Mouse (Mus musculus): ENCODE measurements at regions not wholly inside any gene's neighbourhood (a gene's known extent, or its start where the extent isn't known, plus 50 kb on each side); places are given as distances from the start of the nearest gene placed in this dataset.

DNA sequence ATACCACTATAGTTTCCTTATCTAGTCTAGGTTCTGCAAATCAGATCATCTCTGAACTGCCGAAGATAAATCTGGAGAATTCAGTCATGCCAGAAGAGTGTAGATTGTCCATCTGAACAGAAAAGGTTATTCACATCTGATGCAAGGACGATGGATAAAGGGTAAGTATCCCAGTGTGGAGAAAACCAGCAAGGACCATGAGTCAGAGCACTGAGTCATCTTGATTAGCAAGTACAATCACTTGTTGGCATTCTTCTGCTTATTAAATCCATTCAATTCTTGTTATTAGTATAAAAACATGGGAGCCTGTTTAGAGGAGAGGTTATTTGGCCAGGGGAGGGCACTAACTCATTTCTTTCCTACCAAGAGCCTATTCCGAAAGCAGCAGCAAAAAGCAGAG is 195.7 kb upstream of the Tas2r134 start:
- no peaks in the 10 kb centered on the region for H3K9me3 ChIP-seq (ENCODE audit: control insufficient read depth, low read length)
- no peaks in the 10 kb centered on the region for H3K36me3 ChIP-seq (ENCODE audit: control insufficient read depth, insufficient read depth, low read length)
- H3K4me3 ChIP-seq (ENCODE audit: low read length), result no peak overlapping the region
- no peaks in the 10 kb centered on the region for H3K4me1 ChIP-seq (ENCODE audit: control insufficient read depth, insufficient read depth, low read length)
- no peak overlapping the region for H3K9ac ChIP-seq (ENCODE audit: low read depth, low read length)
- no peak overlapping the region for H3K27ac ChIP-seq (ENCODE audit: low read length)
- H3K27me3 ChIP-seq (replicated peaks; ENCODE audit: control insufficient read depth, insufficient read depth, low read length), result no peaks in the 10 kb centered on the region
- no peak for ATAC-seq
- 87% methylated on average over 3 of the region's 3 CpGs for WGBS
- no peak overlapping the region for H3K4me2 ChIP-seq (ENCODE audit: low read depth, low read length)

DNA sequence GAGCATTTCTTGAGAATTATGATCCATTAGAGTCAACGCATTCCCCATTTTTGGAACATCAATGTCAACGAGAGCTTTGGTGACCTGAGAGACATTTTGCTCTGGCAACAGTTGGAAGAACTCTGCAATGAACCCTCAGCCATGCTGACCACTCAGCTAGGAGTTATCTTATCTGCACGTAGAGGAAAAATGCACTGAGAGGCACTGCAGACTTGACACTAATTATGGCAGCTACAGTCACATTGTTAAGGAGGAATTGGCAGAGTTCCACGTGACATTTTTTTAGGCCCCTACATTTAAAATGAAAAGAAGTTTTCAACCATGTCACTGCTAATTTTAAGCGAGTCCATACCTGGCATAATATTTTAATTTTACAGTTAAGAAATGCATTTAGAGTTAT is 197.6 kb upstream of the Tas2r134 start:
- H3K9me3 ChIP-seq (ENCODE audit: control insufficient read depth, low read length), result no peaks in the 10 kb centered on the region
- no peak for ATAC-seq
- H3K9ac ChIP-seq (ENCODE audit: low read depth, low read length), result no peak overlapping the region
- no peaks in the 10 kb centered on the region for H3K4me1 ChIP-seq (ENCODE audit: control insufficient read depth, insufficient read depth, low read length)
- no peaks in the 10 kb centered on the region for H3K27me3 ChIP-seq (replicated peaks; ENCODE audit: control insufficient read depth, insufficient read depth, low read length)
- H3K36me3 ChIP-seq (ENCODE audit: control insufficient read depth, insufficient read depth, low read length), result no peaks in the 10 kb centered on the region
- H3K4me2 ChIP-seq (ENCODE audit: low read depth, low read length), result no peak overlapping the region
- H3K27ac ChIP-seq (ENCODE audit: low read length), result no peak overlapping the region
- H3K4me3 ChIP-seq (ENCODE audit: low read length), result no peak overlapping the region
- WGBS, result 72% methylated on average over 5 of the region's 5 CpGs

DNA sequence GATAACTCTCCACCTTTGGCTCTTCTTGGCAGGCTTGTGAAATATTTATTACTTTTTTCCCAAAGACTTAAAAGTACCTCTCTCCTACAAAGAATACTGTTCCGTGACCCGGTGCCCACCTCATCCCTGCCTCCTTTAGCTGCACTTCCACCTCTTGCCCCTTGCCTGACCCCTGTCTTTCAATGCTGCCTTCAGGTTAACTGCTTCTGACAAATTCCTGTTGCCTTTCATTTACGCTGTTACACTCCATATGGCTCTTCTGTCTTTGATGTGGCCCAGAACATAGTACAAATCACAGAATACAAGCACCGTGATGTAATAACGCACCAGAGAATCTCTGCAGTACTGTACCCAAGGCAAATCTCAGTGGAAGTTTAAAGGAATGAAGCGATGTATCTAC is 204.9 kb upstream of the Tas2r134 start:
- ATAC-seq, result no peak
- no peaks in the 10 kb centered on the region for H3K4me1 ChIP-seq (ENCODE audit: control insufficient read depth, insufficient read depth, low read length)
- no peaks in the 10 kb centered on the region for H3K9me3 ChIP-seq (ENCODE audit: control insufficient read depth, low read length)
- 40% methylated on average over 6 of the region's 6 CpGs for WGBS
- no peaks in the 10 kb centered on the region for H3K27me3 ChIP-seq (replicated peaks; ENCODE audit: control insufficient read depth, insufficient read depth, low read length)
- no peaks in the 10 kb centered on the region for H3K36me3 ChIP-seq (ENCODE audit: control insufficient read depth, insufficient read depth, low read length)
- no peak overlapping the region for H3K4me2 ChIP-seq (ENCODE audit: low read depth, low read length)
- H3K4me3 ChIP-seq (ENCODE audit: low read length), result no peak overlapping the region
- H3K9ac ChIP-seq (ENCODE audit: low read depth, low read length), result no peak overlapping the region
- H3K27ac ChIP-seq (ENCODE audit: low read length), result no peak overlapping the region

DNA sequence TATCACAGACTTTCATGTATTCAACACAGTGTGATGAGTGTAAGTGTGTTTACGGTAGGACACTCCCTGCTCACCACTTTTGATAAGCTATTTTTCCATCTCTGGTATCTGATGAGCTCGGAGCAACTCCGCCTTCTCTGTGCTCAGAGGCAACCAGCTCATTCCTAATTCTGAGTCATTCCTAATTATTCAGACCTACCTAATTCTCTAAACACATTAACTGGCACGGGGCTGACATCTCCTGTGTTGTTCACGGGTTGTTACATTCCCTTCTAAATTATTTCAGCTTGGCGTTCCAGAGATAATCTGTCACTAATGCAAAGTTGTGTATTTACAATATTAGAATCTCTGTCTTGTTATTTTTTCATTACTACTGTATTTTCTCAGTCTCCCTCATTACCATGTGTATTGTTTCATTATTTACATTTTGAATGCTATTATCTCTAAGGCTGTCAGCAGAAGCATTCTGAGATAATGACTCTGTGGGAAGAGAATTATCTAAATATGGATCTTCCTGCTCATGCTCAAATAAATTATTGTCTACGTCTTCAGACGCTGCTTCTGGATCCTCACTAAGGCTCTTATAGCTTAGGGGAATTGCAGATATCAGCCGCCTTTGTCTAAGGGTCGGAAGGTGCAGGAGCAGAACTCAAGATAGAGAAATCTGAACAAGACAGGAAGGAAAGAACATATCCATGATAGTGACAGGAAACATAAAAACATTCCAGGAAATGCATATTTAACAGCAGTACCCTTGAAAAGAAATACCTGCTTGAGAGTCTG is 209.2 kb upstream of the Tas2r134 start:
- no peak overlapping the region for H3K4me2 ChIP-seq (ENCODE audit: low read depth, low read length)
- H3K9ac ChIP-seq (ENCODE audit: low read depth, low read length), result no peak overlapping the region
- H3K4me1 ChIP-seq (ENCODE audit: control insufficient read depth, insufficient read depth, low read length), result no peaks in the 10 kb centered on the region
- 66% methylated on average over 10 of the region's 10 CpGs for WGBS
- H3K36me3 ChIP-seq (ENCODE audit: control insufficient read depth, insufficient read depth, low read length), result no peaks in the 10 kb centered on the region
- H3K4me3 ChIP-seq (ENCODE audit: low read length), result no peak overlapping the region
- no peaks in the 10 kb centered on the region for H3K9me3 ChIP-seq (ENCODE audit: control insufficient read depth, low read length)
- H3K27ac ChIP-seq (ENCODE audit: low read length), result no peak overlapping the region
- H3K27me3 ChIP-seq (replicated peaks; ENCODE audit: control insufficient read depth, insufficient read depth, low read length), result no peaks in the 10 kb centered on the region
- no peak for ATAC-seq

DNA sequence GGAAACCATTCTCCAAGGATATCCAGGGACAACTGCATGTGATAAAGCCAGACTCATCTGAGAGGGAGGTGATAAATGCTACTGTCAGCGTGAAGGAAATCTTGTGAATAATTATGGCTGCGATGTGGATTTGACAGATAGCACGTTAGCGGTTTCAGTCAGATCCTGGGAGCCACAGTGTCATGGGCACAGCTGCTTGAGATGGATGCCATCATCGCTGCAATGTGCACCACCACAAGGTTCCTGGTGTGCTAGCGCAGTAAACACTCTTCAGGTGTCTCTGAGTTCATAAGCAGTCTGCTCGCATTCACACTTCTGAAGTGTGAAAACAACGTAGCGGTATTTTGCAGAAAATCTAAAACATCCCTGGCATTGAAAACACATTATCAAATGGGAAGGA is 238.9 kb upstream of the Tas2r134 start:
- Histone ChIP-seq H3K9ac (ENCODE audit: low read depth, low read length) (no peak overlapping the region), H3K27ac (ENCODE audit: low read length) (no peak overlapping the region), H3K4me1 (ENCODE audit: control insufficient read depth, insufficient read depth, low read length) (no peaks in the 10 kb centered on the region), H3K27me3 (replicated peaks; ENCODE audit: control insufficient read depth, insufficient read depth, low read length) (no peaks in the 10 kb centered on the region), H3K4me3 (ENCODE audit: low read length) (no peak overlapping the region), H3K36me3 (ENCODE audit: control insufficient read depth, insufficient read depth, low read length) (no peaks in the 10 kb centered on the region), H3K9me3 (ENCODE audit: control insufficient read depth, low read length) (no peaks in the 10 kb centered on the region), H3K4me2 (ENCODE audit: low read depth, low read length) (no peak overlapping the region)
- 90% methylated on average over 9 of the region's 9 CpGs for WGBS
- no peak for ATAC-seq

DNA sequence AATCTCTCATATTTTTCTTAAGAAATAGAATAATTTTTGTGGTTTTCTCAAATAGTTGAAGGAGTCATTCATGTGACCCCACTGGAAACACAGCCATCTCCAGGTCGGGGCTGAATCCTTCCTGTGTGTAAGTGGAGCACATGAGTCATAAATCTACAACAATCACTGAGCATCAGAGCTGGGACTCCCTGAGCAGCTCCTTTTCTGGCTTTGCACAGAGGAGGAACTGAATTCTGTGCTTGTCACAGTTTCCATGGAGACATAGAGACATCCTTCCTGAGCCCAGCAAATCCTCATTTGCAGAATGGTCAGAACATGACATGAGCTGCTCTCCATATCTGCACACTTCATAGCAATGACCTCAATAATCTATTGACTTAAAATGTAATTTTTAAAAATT is 238.2 kb upstream of the Rnd3 start:
- Histone ChIP-seq H3K36me3 (ENCODE audit: control insufficient read depth, insufficient read depth, low read length) (no peaks in the 10 kb centered on the region), H3K27me3 (replicated peaks; ENCODE audit: control insufficient read depth, insufficient read depth, low read length) (no peaks in the 10 kb centered on the region), H3K4me1 (ENCODE audit: control insufficient read depth, insufficient read depth, low read length) (no peaks in the 10 kb centered on the region), H3K9me3 (ENCODE audit: control insufficient read depth, low read length) (no peaks in the 10 kb centered on the region), H3K9ac (ENCODE audit: low read depth, low read length) (no peak overlapping the region), H3K4me2 (ENCODE audit: low read depth, low read length) (no peak overlapping the region), H3K4me3 (ENCODE audit: low read length) (no peak overlapping the region), H3K27ac (ENCODE audit: low read length) (no peak overlapping the region)
- ATAC-seq, result no peak
- 39% methylated on average over 1 of the region's 1 CpGs for WGBS

DNA sequence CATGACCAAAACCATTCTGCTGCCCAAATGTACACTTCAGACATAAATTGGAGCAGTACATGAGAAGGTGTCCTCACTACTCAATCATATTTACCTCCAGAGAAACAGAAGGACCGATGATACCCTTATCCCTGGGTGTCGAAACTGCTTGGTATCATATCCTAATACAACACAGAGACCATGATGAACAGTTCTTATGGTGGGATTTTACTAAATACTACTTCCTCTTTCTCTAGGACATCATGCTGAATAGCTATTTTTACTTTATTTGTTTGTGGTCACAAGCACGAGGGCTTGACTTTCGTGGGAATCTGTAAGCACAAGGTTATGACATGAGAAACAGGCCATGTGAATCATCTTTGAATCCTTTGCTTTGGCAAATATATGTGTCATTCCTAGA is 227.7 kb upstream of the Rnd3 start:
- ATAC-seq, result no peak
- Histone ChIP-seq H3K36me3 (ENCODE audit: control insufficient read depth, insufficient read depth, low read length) (no peaks in the 10 kb centered on the region), H3K27me3 (replicated peaks; ENCODE audit: control insufficient read depth, insufficient read depth, low read length) (no peaks in the 10 kb centered on the region), H3K9me3 (ENCODE audit: control insufficient read depth, low read length) (no peaks in the 10 kb centered on the region), H3K27ac (ENCODE audit: low read length) (no peak overlapping the region), H3K4me3 (ENCODE audit: low read length) (no peak overlapping the region), H3K4me2 (ENCODE audit: low read depth, low read length) (no peak overlapping the region), H3K9ac (ENCODE audit: low read depth, low read length) (no peak overlapping the region), H3K4me1 (ENCODE audit: control insufficient read depth, insufficient read depth, low read length) (no peaks in the 10 kb centered on the region)
- WGBS, result 83% methylated on average over 4 of the region's 4 CpGs

DNA sequence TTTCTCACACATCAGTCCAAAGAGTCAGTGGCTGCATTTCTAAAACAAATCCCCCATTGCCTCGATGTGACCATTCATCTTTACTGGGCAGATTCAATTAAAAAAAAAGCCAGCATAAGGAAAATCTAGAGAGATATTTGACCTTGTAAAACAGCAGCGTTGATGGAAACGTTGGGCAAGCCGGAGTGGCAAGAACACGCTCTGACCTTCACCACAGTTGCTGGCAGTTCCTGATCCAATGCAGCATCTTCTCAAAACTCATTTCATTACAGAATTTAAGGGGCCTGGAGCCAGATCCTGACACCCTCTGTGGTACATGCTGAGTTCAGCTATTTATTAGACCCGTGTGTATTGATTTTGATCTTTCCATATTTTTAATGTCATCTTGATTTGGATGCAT is 225.7 kb upstream of the Rnd3 start:
- Histone ChIP-seq H3K4me2 (ENCODE audit: low read depth, low read length) (no peak overlapping the region), H3K9me3 (ENCODE audit: control insufficient read depth, low read length) (no peaks in the 10 kb centered on the region), H3K4me3 (ENCODE audit: low read length) (no peak overlapping the region), H3K4me1 (ENCODE audit: control insufficient read depth, insufficient read depth, low read length) (no peaks in the 10 kb centered on the region), H3K36me3 (ENCODE audit: control insufficient read depth, insufficient read depth, low read length) (no peaks in the 10 kb centered on the region), H3K27me3 (replicated peaks; ENCODE audit: control insufficient read depth, insufficient read depth, low read length) (no peaks in the 10 kb centered on the region), H3K9ac (ENCODE audit: low read depth, low read length) (no peak overlapping the region), H3K27ac (ENCODE audit: low read length) (no peak overlapping the region)
- WGBS, result 90% methylated on average over 6 of the region's 6 CpGs
- no peak for ATAC-seq

DNA sequence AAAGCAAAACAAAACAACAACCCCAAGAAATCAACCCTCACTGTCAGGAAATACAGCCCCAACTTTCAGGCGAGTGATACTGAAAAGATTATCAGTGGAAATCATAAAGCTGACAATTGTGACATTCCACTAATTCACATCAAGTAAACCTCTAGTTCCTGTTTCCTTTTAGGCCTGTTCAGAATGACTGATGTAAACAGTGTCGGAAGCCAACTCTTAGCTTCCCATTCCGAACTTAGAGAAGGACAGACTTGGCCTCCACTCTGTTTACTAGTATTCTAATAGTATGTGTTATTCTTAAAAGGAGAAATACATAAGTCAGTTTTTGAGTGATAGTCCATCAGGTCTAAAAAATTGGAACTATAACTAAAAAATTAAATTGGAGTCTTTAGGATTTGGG is 223.9 kb upstream of the Rnd3 start:
- Histone ChIP-seq H3K27me3 (replicated peaks; ENCODE audit: control insufficient read depth, insufficient read depth, low read length) (no peaks in the 10 kb centered on the region), H3K27ac (ENCODE audit: low read length) (no peak overlapping the region), H3K9me3 (ENCODE audit: control insufficient read depth, low read length) (no peaks in the 10 kb centered on the region), H3K4me2 (ENCODE audit: low read depth, low read length) (no peak overlapping the region), H3K36me3 (ENCODE audit: control insufficient read depth, insufficient read depth, low read length) (no peaks in the 10 kb centered on the region), H3K9ac (ENCODE audit: low read depth, low read length) (no peak overlapping the region), H3K4me3 (ENCODE audit: low read length) (no peak overlapping the region), H3K4me1 (ENCODE audit: control insufficient read depth, insufficient read depth, low read length) (no peaks in the 10 kb centered on the region)
- WGBS, result 48% methylated on average over 3 of the region's 3 CpGs
- ATAC-seq, result no peak

Measured in intestine, embryonic 16.5 days (tissue).